Mouse (Mus musculus): ENCODE measurements around the gene Foxp1. TPM values are rescaled to one million over a fixed set of nuclear protein-coding genes. Genes with fewer than 3 reads are reported as not detected.

Foxp1 gene
- polyA plus RNA-seq, 1 experiment from 2014 or later = 89.2 TPM

GRCm38 (mm10) chr6:99043226-99043625 lies 479.3 kb downstream of the Foxp1 start:
- H3K4me2 ChIP-seq (ENCODE audit: low read length) = no peak overlapping the region
- no peaks in the 10 kb centered on the region for H3K4me1 ChIP-seq (ENCODE audit: control insufficient read depth, insufficient read depth, low read length)
- H3K27ac ChIP-seq (replicated peaks; ENCODE audit: low read depth, low read length) = no peak overlapping the region
- WGBS = 69% methylated on average over 7 of the region's 7 CpGs
- no peak overlapping the region for H3K4me3 ChIP-seq (replicated peaks; ENCODE audit: low read depth, low read length)
- no peaks in the 10 kb centered on the region for H3K36me3 ChIP-seq (ENCODE audit: control insufficient read depth, insufficient read depth, low read length)
- no peak overlapping the region for H3K9ac ChIP-seq (replicated peaks; ENCODE audit: low read length)
- H3K27me3 ChIP-seq (ENCODE audit: control insufficient read depth, insufficient read depth, low read length) = no peaks in the 10 kb centered on the region
- no peaks in the 10 kb centered on the region for H3K9me3 ChIP-seq (ENCODE audit: control insufficient read depth, low read length)
- no peak for ATAC-seq (ENCODE audit: low FRiP score, low TSS enrichment)
- no peak for DNase-seq

GRCm38 (mm10) chr6:99042175-99042954 lies 480.2 kb downstream of the Foxp1 start:
- Histone ChIP-seq H3K4me1 (ENCODE audit: control insufficient read depth, insufficient read depth, low read length) (no peaks in the 10 kb centered on the region), H3K9me3 (ENCODE audit: control insufficient read depth, low read length) (no peaks in the 10 kb centered on the region), H3K9ac (replicated peaks; ENCODE audit: low read length) (no peak overlapping the region), H3K4me2 (ENCODE audit: low read length) (no peak overlapping the region), H3K27ac (replicated peaks; ENCODE audit: low read depth, low read length) (no peak overlapping the region), H3K27me3 (ENCODE audit: control insufficient read depth, insufficient read depth, low read length) (no peaks in the 10 kb centered on the region), H3K36me3 (ENCODE audit: control insufficient read depth, insufficient read depth, low read length) (no peaks in the 10 kb centered on the region), H3K4me3 (replicated peaks; ENCODE audit: low read depth, low read length) (no peak overlapping the region)
- 66% methylated on average over 6 of the region's 6 CpGs for WGBS
- no peak for ATAC-seq (ENCODE audit: low FRiP score, low TSS enrichment)
- DNase-seq = no peak

GRCm38 (mm10) chr6:99038977-99039376 lies 483.5 kb downstream of the Foxp1 start:
- Histone ChIP-seq H3K36me3 (ENCODE audit: control insufficient read depth, insufficient read depth, low read length) (no peaks in the 10 kb centered on the region), H3K27ac (replicated peaks; ENCODE audit: low read depth, low read length) (no peak overlapping the region), H3K27me3 (ENCODE audit: control insufficient read depth, insufficient read depth, low read length) (no peaks in the 10 kb centered on the region), H3K4me3 (replicated peaks; ENCODE audit: low read depth, low read length) (no peak overlapping the region), H3K4me1 (ENCODE audit: control insufficient read depth, insufficient read depth, low read length) (no peaks in the 10 kb centered on the region), H3K9ac (replicated peaks; ENCODE audit: low read length) (no peak overlapping the region), H3K4me2 (ENCODE audit: low read length) (no peak overlapping the region), H3K9me3 (ENCODE audit: control insufficient read depth, low read length) (no peaks in the 10 kb centered on the region)
- no peak for ATAC-seq (ENCODE audit: low FRiP score, low TSS enrichment)
- WGBS = 85% methylated on average over 2 of the region's 2 CpGs
- DNase-seq = no peak

GRCm38 (mm10) chr6:99035459-99036375 lies 486.8 kb downstream of the Foxp1 start:
- Histone ChIP-seq H3K27me3 (ENCODE audit: control insufficient read depth, insufficient read depth, low read length) (no peaks in the 10 kb centered on the region), H3K4me1 (ENCODE audit: control insufficient read depth, insufficient read depth, low read length) (no peaks in the 10 kb centered on the region), H3K4me3 (replicated peaks; ENCODE audit: low read depth, low read length) (no peak overlapping the region), H3K4me2 (ENCODE audit: low read length) (no peak overlapping the region), H3K27ac (replicated peaks; ENCODE audit: low read depth, low read length) (no peak overlapping the region), H3K9ac (replicated peaks; ENCODE audit: low read length) (no peak overlapping the region), H3K36me3 (ENCODE audit: control insufficient read depth, insufficient read depth, low read length) (no peaks in the 10 kb centered on the region), H3K9me3 (ENCODE audit: control insufficient read depth, low read length) (no peaks in the 10 kb centered on the region)
- 82% methylated on average over 8 of the region's 8 CpGs for WGBS
- no peak for DNase-seq
- ATAC-seq (ENCODE audit: low FRiP score, low TSS enrichment) = no peak

- H3K4me3 ChIP-seq (replicated peaks; ENCODE audit: low read depth, low read length) = no peak overlapping the region
- no peaks in the 10 kb centered on the region for H3K36me3 ChIP-seq (ENCODE audit: control insufficient read depth, insufficient read depth, low read length)
- no peaks in the 10 kb centered on the region for H3K9me3 ChIP-seq (ENCODE audit: control insufficient read depth, low read length)
- no peaks in the 10 kb centered on the region for H3K27me3 ChIP-seq (ENCODE audit: control insufficient read depth, insufficient read depth, low read length)
- no peak overlapping the region for H3K4me2 ChIP-seq (ENCODE audit: low read length)
- no peak overlapping the region for H3K9ac ChIP-seq (replicated peaks; ENCODE audit: low read length)
- ATAC-seq (ENCODE audit: low FRiP score, low TSS enrichment) = no peak
- 34% methylated on average over 6 of the region's 6 CpGs for WGBS
- DNase-seq = peak; percentile 71
- H3K27ac ChIP-seq (replicated peaks; ENCODE audit: low read depth, low read length) = no peak overlapping the region
- H3K4me1 ChIP-seq (ENCODE audit: control insufficient read depth, insufficient read depth, low read length) = no peaks in the 10 kb centered on the region
These were observed 489.5 kb downstream of the Foxp1 start for GRCm38 (mm10) chr6:99033062-99033461.

- ATAC-seq (ENCODE audit: low FRiP score, low TSS enrichment) (no peak), DNase-seq (no peak)
- Histone ChIP-seq H3K36me3 (ENCODE audit: control insufficient read depth, insufficient read depth, low read length) (no peaks in the 10 kb centered on the region), H3K4me3 (replicated peaks; ENCODE audit: low read depth, low read length) (no peak overlapping the region), H3K9ac (replicated peaks; ENCODE audit: low read length) (no peak overlapping the region), H3K4me2 (ENCODE audit: low read length) (no peak overlapping the region), H3K4me1 (ENCODE audit: control insufficient read depth, insufficient read depth, low read length) (peaks cover 9% of the 10 kb centered on the region; the same call in 1 of the 2 replicates), H3K27me3 (ENCODE audit: control insufficient read depth, insufficient read depth, low read length) (no peaks in the 10 kb centered on the region), H3K9me3 (ENCODE audit: control insufficient read depth, low read length) (no peaks in the 10 kb centered on the region), H3K27ac (replicated peaks; ENCODE audit: low read depth, low read length) (no peak overlapping the region)
- WGBS = 88% methylated on average over 9 of the region's 9 CpGs
These were observed 491.1 kb downstream of the Foxp1 start for GRCm38 (mm10) chr6:99031321-99031903.

- Histone ChIP-seq H3K9ac (replicated peaks; ENCODE audit: low read length) (no peak overlapping the region), H3K4me2 (ENCODE audit: low read length) (no peak overlapping the region), H3K4me1 (ENCODE audit: control insufficient read depth, insufficient read depth, low read length) (peaks cover 18% of the 10 kb centered on the region; the same call in 1 of the 2 replicates), H3K4me3 (replicated peaks; ENCODE audit: low read depth, low read length) (no peak overlapping the region), H3K27me3 (ENCODE audit: control insufficient read depth, insufficient read depth, low read length) (no peaks in the 10 kb centered on the region), H3K9me3 (ENCODE audit: control insufficient read depth, low read length) (no peaks in the 10 kb centered on the region), H3K27ac (replicated peaks; ENCODE audit: low read depth, low read length) (no peak overlapping the region), H3K36me3 (ENCODE audit: control insufficient read depth, insufficient read depth, low read length) (no peaks in the 10 kb centered on the region)
- ATAC-seq (ENCODE audit: low FRiP score, low TSS enrichment) (no peak), DNase-seq (peak; percentile 56)
- 32% methylated on average over 6 of the region's 6 CpGs for WGBS
These were observed 492.3 kb downstream of the Foxp1 start for GRCm38 (mm10) chr6:99030251-99030650.

- H3K9ac ChIP-seq (replicated peaks; ENCODE audit: low read length) = no peak overlapping the region
- H3K27me3 ChIP-seq (ENCODE audit: control insufficient read depth, insufficient read depth, low read length) = no peaks in the 10 kb centered on the region
- H3K36me3 ChIP-seq (ENCODE audit: control insufficient read depth, insufficient read depth, low read length) = no peaks in the 10 kb centered on the region
- H3K9me3 ChIP-seq (ENCODE audit: control insufficient read depth, low read length) = no peaks in the 10 kb centered on the region
- WGBS = 20% methylated on average over 5 of the region's 5 CpGs
- no peak overlapping the region for H3K4me2 ChIP-seq (ENCODE audit: low read length)
- no peak overlapping the region for H3K4me3 ChIP-seq (replicated peaks; ENCODE audit: low read depth, low read length)
- no peak for ATAC-seq (ENCODE audit: low FRiP score, low TSS enrichment)
- no peak overlapping the region for H3K27ac ChIP-seq (replicated peaks; ENCODE audit: low read depth, low read length)
- DNase-seq = no peak
- peaks cover 19% of the 10 kb centered on the region; the same call in 1 of the 2 replicates for H3K4me1 ChIP-seq (ENCODE audit: control insufficient read depth, insufficient read depth, low read length)
These were observed 493.1 kb downstream of the Foxp1 start for GRCm38 (mm10) chr6:99029438-99029837.
